Mouse (Mus musculus): ENCODE data around the gene Immp2l. TPM values are rescaled to one million over a fixed set of nuclear protein-coding genes. Genes with fewer than 3 reads are reported as not detected.

Immp2l gene
- polyA plus RNA-seq, 1 experiment from 2014 or later = 16.3 TPM

DNA sequence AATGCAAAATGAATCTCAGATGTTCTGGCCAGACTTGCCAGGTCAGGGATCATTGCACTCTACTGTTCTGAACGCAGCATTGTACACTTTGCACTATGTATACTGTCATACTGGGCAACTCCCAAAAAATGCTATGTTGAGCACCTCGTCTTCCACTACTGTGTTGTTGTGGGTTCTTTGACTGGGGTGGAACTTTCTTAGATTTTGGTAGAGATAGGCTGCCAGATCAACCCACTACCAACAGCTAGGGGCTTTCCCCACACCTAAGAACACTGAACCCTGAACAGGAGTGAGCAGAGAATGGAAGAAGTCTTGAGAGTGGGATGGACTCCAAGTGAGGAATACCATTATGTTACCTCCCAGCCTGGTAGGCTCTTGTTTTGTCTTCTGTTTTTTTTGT, 623.8 kb downstream of the Immp2l start:
- 83% methylated on average over 2 of the region's 2 CpGs for WGBS

DNA sequence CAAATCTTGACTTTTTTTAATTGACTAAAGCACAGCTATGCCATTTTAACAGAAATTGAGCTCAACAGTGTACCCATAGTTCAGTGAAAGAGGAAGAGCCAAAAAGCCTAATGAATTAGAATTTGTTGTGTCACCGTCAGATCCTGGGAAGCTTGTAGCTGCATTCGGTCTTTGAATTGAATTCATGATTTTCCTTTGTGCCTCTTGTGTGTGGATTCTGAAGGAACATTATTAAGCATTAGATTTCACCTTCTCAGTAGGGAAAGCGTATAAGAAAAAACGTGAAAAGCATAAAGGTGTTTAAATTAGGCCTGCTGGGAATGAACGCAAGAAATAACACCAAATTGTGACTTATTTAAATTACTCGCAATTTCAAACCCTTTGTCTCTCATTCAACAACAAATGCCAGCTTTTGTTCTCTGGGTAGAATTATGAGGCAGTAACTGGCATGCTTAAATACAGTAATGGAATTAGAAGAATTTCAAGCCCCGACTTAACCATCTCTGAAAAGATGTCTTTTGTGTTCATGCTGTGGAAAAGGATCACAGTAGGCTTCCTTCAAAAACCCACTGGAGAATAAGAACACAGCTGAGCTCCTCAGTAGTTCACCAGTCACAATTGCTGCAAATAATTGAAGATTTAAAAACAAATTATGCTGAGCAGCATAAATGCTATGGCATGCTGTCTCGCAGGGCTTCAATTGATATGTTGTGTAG, 626.1 kb downstream of the Immp2l start:
- Histone ChIP-seq H3K9ac (ENCODE audit: low read length) (no peak overlapping the region), H3K36me3 (ENCODE audit: control insufficient read depth, insufficient read depth, low read length) (no peaks in the 10 kb centered on the region), H3K4me2 (ENCODE audit: low read depth, low read length) (no peak overlapping the region), H3K27ac (ENCODE audit: low read length) (no peak overlapping the region), H3K4me3 (replicated peaks; ENCODE audit: low read length) (no peak overlapping the region), H3K9me3 (replicated peaks; ENCODE audit: control insufficient read depth, low read length) (no peaks in the 10 kb centered on the region), H3K4me1 (ENCODE audit: control insufficient read depth, insufficient read depth, low read length) (no peaks in the 10 kb centered on the region), H3K27me3 (ENCODE audit: control insufficient read depth, insufficient read depth, low read length) (no peaks in the 10 kb centered on the region)
- ATAC-seq (ENCODE audit: insufficient read depth, low FRiP score) = no peak
- 77% methylated on average over 8 of the region's 8 CpGs for WGBS

More for the DNA sequence above, 623.8 kb downstream of the Immp2l start:
- H3K4me2 ChIP-seq (ENCODE audit: low read depth, low read length) = no peak overlapping the region
- no peaks in the 10 kb centered on the region for H3K36me3 ChIP-seq (ENCODE audit: control insufficient read depth, insufficient read depth, low read length)
- H3K27me3 ChIP-seq (ENCODE audit: control insufficient read depth, insufficient read depth, low read length) = no peaks in the 10 kb centered on the region
- H3K27ac ChIP-seq (ENCODE audit: low read length) = no peak overlapping the region
- no peaks in the 10 kb centered on the region for H3K4me1 ChIP-seq (ENCODE audit: control insufficient read depth, insufficient read depth, low read length)
- no peak overlapping the region for H3K4me3 ChIP-seq (replicated peaks; ENCODE audit: low read length)
- no peak for ATAC-seq (ENCODE audit: insufficient read depth, low FRiP score)
- no peaks in the 10 kb centered on the region for H3K9me3 ChIP-seq (replicated peaks; ENCODE audit: control insufficient read depth, low read length)
- no peak overlapping the region for H3K9ac ChIP-seq (ENCODE audit: low read length)

GRCm38 (mm10) chr12:41668280-41668679, 644.4 kb downstream of the Immp2l start:
- Histone ChIP-seq H3K36me3 (ENCODE audit: control insufficient read depth, insufficient read depth, low read length) (no peaks in the 10 kb centered on the region), H3K4me2 (ENCODE audit: low read depth, low read length) (no peak overlapping the region), H3K9me3 (replicated peaks; ENCODE audit: control insufficient read depth, low read length) (no peaks in the 10 kb centered on the region), H3K4me1 (ENCODE audit: control insufficient read depth, insufficient read depth, low read length) (no peaks in the 10 kb centered on the region), H3K27ac (ENCODE audit: low read length) (no peak overlapping the region), H3K4me3 (replicated peaks; ENCODE audit: low read length) (no peak overlapping the region), H3K9ac (ENCODE audit: low read length) (no peak overlapping the region), H3K27me3 (ENCODE audit: control insufficient read depth, insufficient read depth, low read length) (no peaks in the 10 kb centered on the region)
- ATAC-seq (ENCODE audit: insufficient read depth, low FRiP score) = no peak
- 81% methylated on average over 3 of the region's 3 CpGs for WGBS

DNA sequence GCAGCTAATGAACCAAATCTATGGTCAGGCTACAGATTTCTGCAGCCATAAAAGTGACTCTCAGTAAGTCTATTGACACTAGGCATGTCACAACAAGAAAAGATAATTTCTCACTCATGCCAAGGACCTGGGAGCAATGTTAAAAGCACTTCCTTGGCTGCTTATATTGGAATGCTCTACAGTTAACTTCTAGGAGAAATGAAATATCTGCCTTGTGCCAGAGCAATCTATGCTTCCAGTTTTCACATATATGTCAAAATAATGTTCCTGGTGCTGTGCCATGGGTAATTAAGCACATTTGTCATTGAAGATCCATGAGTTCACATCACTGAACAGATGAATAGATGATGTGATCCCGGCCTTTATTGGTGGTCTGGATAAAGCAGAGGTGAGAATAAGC, 645.6 kb downstream of the Immp2l start:
- WGBS = 65% methylated on average over 1 of the region's 1 CpGs

GRCm38 (mm10) chr12:41674861-41675260, 651.0 kb downstream of the Immp2l start:
- no peak overlapping the region for H3K27ac ChIP-seq (ENCODE audit: low read length)
- H3K9me3 ChIP-seq (replicated peaks; ENCODE audit: control insufficient read depth, low read length) = no peaks in the 10 kb centered on the region
- H3K4me1 ChIP-seq (ENCODE audit: control insufficient read depth, insufficient read depth, low read length) = no peaks in the 10 kb centered on the region
- no peak overlapping the region for H3K4me3 ChIP-seq (replicated peaks; ENCODE audit: low read length)
- H3K27me3 ChIP-seq (ENCODE audit: control insufficient read depth, insufficient read depth, low read length) = no peaks in the 10 kb centered on the region
- ATAC-seq (ENCODE audit: insufficient read depth, low FRiP score) = no peak
- WGBS = 35% methylated on average over 2 of the region's 2 CpGs
- no peak overlapping the region for H3K4me2 ChIP-seq (ENCODE audit: low read depth, low read length)
- H3K9ac ChIP-seq (ENCODE audit: low read length) = no peak overlapping the region
- H3K36me3 ChIP-seq (ENCODE audit: control insufficient read depth, insufficient read depth, low read length) = no peaks in the 10 kb centered on the region

More for the DNA sequence above, 645.6 kb downstream of the Immp2l start:
- no peak overlapping the region for H3K9ac ChIP-seq (ENCODE audit: low read length)
- H3K27me3 ChIP-seq (ENCODE audit: control insufficient read depth, insufficient read depth, low read length) = no peaks in the 10 kb centered on the region
- H3K36me3 ChIP-seq (ENCODE audit: control insufficient read depth, insufficient read depth, low read length) = no peaks in the 10 kb centered on the region
- H3K27ac ChIP-seq (ENCODE audit: low read length) = no peak overlapping the region
- no peak overlapping the region for H3K4me2 ChIP-seq (ENCODE audit: low read depth, low read length)
- no peak for ATAC-seq (ENCODE audit: insufficient read depth, low FRiP score)
- no peaks in the 10 kb centered on the region for H3K9me3 ChIP-seq (replicated peaks; ENCODE audit: control insufficient read depth, low read length)
- H3K4me1 ChIP-seq (ENCODE audit: control insufficient read depth, insufficient read depth, low read length) = no peaks in the 10 kb centered on the region
- no peak overlapping the region for H3K4me3 ChIP-seq (replicated peaks; ENCODE audit: low read length)

DNA sequence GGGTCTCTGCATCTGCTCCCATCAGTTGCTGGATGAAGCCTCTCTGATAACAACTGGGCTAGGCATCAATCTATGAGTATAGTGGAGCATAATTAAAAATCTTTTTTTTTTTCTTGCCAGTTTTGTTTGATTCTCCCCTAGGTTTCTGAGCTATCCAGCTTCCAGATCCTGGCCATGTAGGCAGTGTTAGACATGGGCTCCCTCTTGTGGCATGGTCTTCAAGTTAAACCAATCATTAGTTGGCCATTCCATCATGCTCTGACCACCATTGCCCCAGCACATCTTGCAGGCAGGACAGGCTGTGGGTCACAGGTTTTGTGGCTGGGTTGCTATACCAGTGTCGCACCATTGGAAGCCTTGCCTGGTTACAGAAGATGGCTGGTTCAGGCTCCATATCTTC, 656.3 kb downstream of the Immp2l start:
- Histone ChIP-seq H3K9me3 (replicated peaks; ENCODE audit: control insufficient read depth, low read length) (no peaks in the 10 kb centered on the region), H3K9ac (ENCODE audit: low read length) (no peak overlapping the region), H3K4me2 (ENCODE audit: low read depth, low read length) (no peak overlapping the region), H3K4me1 (ENCODE audit: control insufficient read depth, insufficient read depth, low read length) (no peaks in the 10 kb centered on the region), H3K27ac (ENCODE audit: low read length) (no peak overlapping the region), H3K4me3 (replicated peaks; ENCODE audit: low read length) (no peak overlapping the region), H3K27me3 (ENCODE audit: control insufficient read depth, insufficient read depth, low read length) (no peaks in the 10 kb centered on the region), H3K36me3 (ENCODE audit: control insufficient read depth, insufficient read depth, low read length) (no peaks in the 10 kb centered on the region)
- no peak for ATAC-seq (ENCODE audit: insufficient read depth, low FRiP score)
- 88% methylated on average over 1 of the region's 1 CpGs for WGBS

GRCm38 (mm10) chr12:41682141-41682540, 658.3 kb downstream of the Immp2l start:
- Histone ChIP-seq H3K4me2 (ENCODE audit: low read depth, low read length) (no peak overlapping the region), H3K27ac (ENCODE audit: low read length) (no peak overlapping the region), H3K9me3 (replicated peaks; ENCODE audit: control insufficient read depth, low read length) (no peaks in the 10 kb centered on the region), H3K27me3 (ENCODE audit: control insufficient read depth, insufficient read depth, low read length) (no peaks in the 10 kb centered on the region), H3K36me3 (ENCODE audit: control insufficient read depth, insufficient read depth, low read length) (no peaks in the 10 kb centered on the region), H3K4me1 (ENCODE audit: control insufficient read depth, insufficient read depth, low read length) (no peaks in the 10 kb centered on the region), H3K9ac (ENCODE audit: low read length) (no peak overlapping the region), H3K4me3 (replicated peaks; ENCODE audit: low read length) (no peak overlapping the region)
- 47% methylated on average over 1 of the region's 1 CpGs for WGBS
- ATAC-seq (ENCODE audit: insufficient read depth, low FRiP score) = no peak

DNA sequence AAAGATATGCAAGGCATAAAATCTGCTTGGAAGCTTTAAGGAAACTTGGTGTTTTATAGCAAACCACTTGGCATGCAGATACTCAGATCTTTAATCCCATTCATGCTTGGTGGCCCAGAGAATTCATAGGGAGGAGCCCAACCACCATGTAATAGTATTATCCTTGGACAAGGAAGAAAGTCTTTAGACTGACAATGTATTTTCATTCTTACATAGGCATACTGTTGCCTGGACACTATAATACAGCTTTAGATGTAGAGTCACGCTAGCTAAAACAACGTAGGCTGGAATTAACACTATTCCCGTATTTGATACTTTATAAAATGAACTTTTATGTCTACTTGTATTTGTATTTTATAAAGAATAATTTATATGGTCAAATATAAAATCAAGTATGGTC, 665.9 kb downstream of the Immp2l start:
- 89% methylated on average over 3 of the region's 3 CpGs for whole genome bisulfite sequencing
- Histone ChIP-seq H3K4me3 (replicated peaks; ENCODE audit: low read length) (no peak overlapping the region), H3K9me3 (replicated peaks; ENCODE audit: control insufficient read depth, low read length) (no peaks in the 10 kb centered on the region), H3K4me1 (ENCODE audit: control insufficient read depth, insufficient read depth, low read length) (no peaks in the 10 kb centered on the region), H3K36me3 (ENCODE audit: control insufficient read depth, insufficient read depth, low read length) (no peaks in the 10 kb centered on the region), H3K4me2 (ENCODE audit: low read depth, low read length) (no peak overlapping the region), H3K27ac (ENCODE audit: low read length) (no peak overlapping the region), H3K27me3 (ENCODE audit: control insufficient read depth, insufficient read depth, low read length) (no peaks in the 10 kb centered on the region), H3K9ac (ENCODE audit: low read length) (no peak overlapping the region)
- ATAC-seq (ENCODE audit: insufficient read depth, low FRiP score) = no peak

GRCm38 (mm10) chr12:41710608-41711007, 686.7 kb downstream of the Immp2l start:
- Histone ChIP-seq H3K27me3 (ENCODE audit: control insufficient read depth, insufficient read depth, low read length) (no peaks in the 10 kb centered on the region), H3K9me3 (replicated peaks; ENCODE audit: control insufficient read depth, low read length) (no peaks in the 10 kb centered on the region), H3K9ac (ENCODE audit: low read length) (no peak overlapping the region), H3K4me1 (ENCODE audit: control insufficient read depth, insufficient read depth, low read length) (no peaks in the 10 kb centered on the region), H3K4me2 (ENCODE audit: low read depth, low read length) (no peak overlapping the region), H3K4me3 (replicated peaks; ENCODE audit: low read length) (no peak overlapping the region), H3K36me3 (ENCODE audit: control insufficient read depth, insufficient read depth, low read length) (no peaks in the 10 kb centered on the region), H3K27ac (ENCODE audit: low read length) (no peak overlapping the region)
- ATAC-seq (ENCODE audit: insufficient read depth, low FRiP score) = no peak
- WGBS = 87% methylated on average over 2 of the region's 2 CpGs
